Mouse (Mus musculus) forebrain, embryonic 11.5 days (tissue): ENCODE results near the gene Clcn6. TPM values are rescaled to one million over a fixed set of nuclear protein-coding genes. Genes with fewer than 3 reads are reported as not detected.
A peak's percentile ranks its signal among the peaks of the same experiment; 100 is the strongest.

Experiments
- ATAC-seq: fragments of 200-750 bp; cut with Nextera tagmentation; replicated peaks from 2 replicates; pipeline ENCODE4 v1.8.0; 2017; ENCODE audit warnings: moderate TSS enrichment; ENCODE audit not compliant: low FRiP score
- DNase-seq: peaks from one replicate; pipeline ENCODE4 v3.0.0-alpha.2; 2017; ENCODE audit warnings: low spot score
- H3K27ac ChIP-seq: fragments of 300-500 bp; sonication (generic); 2 replicates; pipeline ENCODE4 v1.5.1; 2014; ENCODE audit warnings: low read depth, low read length
- H3K27me3 ChIP-seq: fragments of 300-500 bp; sonication (generic); 2 replicates; pipeline ENCODE4 v1.6.1; 2014; ENCODE audit warnings: mild to moderate bottlenecking, low read length, mixed read lengths; ENCODE audit not compliant: control insufficient read depth, insufficient read depth
- H3K36me3 ChIP-seq: fragments of 300-500 bp; sonication (generic); 2 replicates; pipeline ENCODE4 v1.6.1; 2014; ENCODE audit warnings: mild to moderate bottlenecking, low read length, moderate library complexity, mixed read lengths; ENCODE audit not compliant: control insufficient read depth, insufficient read depth
- H3K4me1 ChIP-seq: fragments of 300-500 bp; sonication (generic); replicated peaks from 2 replicates; pipeline ENCODE4 v1.6.1; 2014; ENCODE audit warnings: low read length, mixed read lengths; ENCODE audit not compliant: control insufficient read depth, insufficient read depth
- H3K4me2 ChIP-seq: fragments of 300-500 bp; sonication (generic); 2 replicates; pipeline ENCODE4 v1.6.1; 2014; ENCODE audit warnings: low read depth, mild to moderate bottlenecking, low read length, moderate library complexity, mixed read lengths; ENCODE audit not compliant: severe bottlenecking
- H3K4me3 ChIP-seq: fragments of 300-500 bp; sonication (generic); 2 replicates; pipeline ENCODE4 v1.5.1; 2014; ENCODE audit warnings: low read depth, low read length
- H3K9ac ChIP-seq: fragments of 300-500 bp; sonication (generic); 2 replicates; pipeline ENCODE4 v1.6.1; 2014; ENCODE audit warnings: low read length
- H3K9me3 ChIP-seq: fragments of 300-500 bp; sonication (generic); 2 replicates; pipeline ENCODE4 v1.6.1; 2016; ENCODE audit warnings: low read length, mixed read lengths; ENCODE audit not compliant: control insufficient read depth
- WGBS: fragments of 180-500 bp; shearing (Covaris S2); extraction: QIAGEN DNeasy Blood & Tissue Kit; methylation state at CpG from one replicate; pipeline ENCODE4 v1.1.7; 2014; 5-methylcytosine and 5-hydroxymethylcytosine counted together
- polyA plus RNA-seq: library from polyadenylated mRNA; unstranded; fragments of >200 nt; fragmentation: Nextera tagmentation; extraction: Ambion mirVana; gene quantifications from 2 replicates; pipeline ENCODE4 v1.2.1, GENCODE M21; 2014

The Clcn6 gene
- polyA plus RNA-seq, 1 experiment from 2014 or later = 14.6 TPM

DNA sequence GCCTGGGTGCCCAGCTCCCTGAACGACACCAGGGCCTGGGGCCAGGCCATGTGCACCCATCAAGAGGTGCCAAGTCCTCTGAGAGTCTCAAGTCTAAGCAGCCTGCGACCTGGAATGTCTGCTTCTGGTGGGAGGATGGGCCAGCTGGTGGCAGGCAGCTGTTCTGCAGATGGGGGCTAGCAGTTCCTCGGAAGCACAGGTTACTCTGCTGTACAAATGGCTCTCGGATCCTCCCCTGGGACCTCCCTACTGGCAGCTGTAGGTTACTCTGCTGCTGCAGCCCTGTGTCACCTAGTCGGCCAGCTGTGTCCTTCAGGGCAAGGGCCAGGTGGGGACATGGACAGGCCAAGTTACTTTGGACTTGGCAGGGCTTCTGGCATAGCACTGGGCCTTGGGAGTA, 32.9 kb upstream of the Clcn6 start:
- no peak overlapping the region for H3K27ac ChIP-seq
- H3K4me1 ChIP-seq = no peaks in the 10 kb centered on the region
- no peaks in the 10 kb centered on the region for H3K9me3 ChIP-seq
- H3K36me3 ChIP-seq = no peaks in the 10 kb centered on the region
- H3K9ac ChIP-seq = no peak overlapping the region
- WGBS = 76% methylated on average over 5 of the region's 5 CpGs
- DNase-seq (no peak), ATAC-seq (no peak)
- H3K4me2 ChIP-seq = no peak overlapping the region
- no peaks in the 10 kb centered on the region for H3K27me3 ChIP-seq
- H3K4me3 ChIP-seq = no peak overlapping the region

DNA sequence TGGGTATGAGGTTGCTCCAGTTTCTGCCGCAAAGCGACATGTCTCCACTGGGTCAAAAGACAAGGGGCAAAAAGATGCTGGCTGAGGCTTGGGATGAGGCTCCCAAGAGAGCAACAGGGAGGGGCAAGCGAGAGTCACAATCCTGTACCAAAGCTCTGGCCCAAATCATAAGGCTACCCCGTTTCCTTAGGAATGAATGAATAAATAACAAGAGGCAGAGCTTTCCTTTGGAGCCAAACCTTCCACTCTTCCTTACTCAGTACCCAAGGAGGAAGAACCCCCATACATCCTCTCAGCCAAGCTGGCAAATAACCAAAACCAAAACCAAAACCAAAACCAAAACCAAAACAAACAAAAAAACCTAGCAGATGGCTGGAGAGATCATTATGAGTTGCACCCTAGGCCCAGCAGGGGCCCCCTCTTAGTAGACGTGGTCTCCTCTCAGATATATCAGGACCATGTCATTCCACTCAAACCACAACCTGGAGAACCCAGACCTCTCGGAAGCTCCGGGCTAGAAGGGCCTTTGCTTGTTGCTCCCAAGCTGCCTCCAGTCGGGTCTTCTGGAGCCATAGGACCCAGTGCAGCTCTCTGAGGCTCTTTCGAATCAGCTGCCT, 31.1 kb upstream of the Clcn6 start:
- Histone ChIP-seq H3K9me3 (no peaks in the 10 kb centered on the region), H3K9ac (no peak overlapping the region), H3K36me3 (no peaks in the 10 kb centered on the region), H3K4me2 (no peak overlapping the region), H3K27ac (no peak overlapping the region), H3K4me3 (no peak overlapping the region), H3K4me1 (no peaks in the 10 kb centered on the region), H3K27me3 (no peaks in the 10 kb centered on the region)
- 85% methylated on average over 9 of the region's 9 CpGs for WGBS
- DNase-seq (no peak), ATAC-seq (no peak)

DNA sequence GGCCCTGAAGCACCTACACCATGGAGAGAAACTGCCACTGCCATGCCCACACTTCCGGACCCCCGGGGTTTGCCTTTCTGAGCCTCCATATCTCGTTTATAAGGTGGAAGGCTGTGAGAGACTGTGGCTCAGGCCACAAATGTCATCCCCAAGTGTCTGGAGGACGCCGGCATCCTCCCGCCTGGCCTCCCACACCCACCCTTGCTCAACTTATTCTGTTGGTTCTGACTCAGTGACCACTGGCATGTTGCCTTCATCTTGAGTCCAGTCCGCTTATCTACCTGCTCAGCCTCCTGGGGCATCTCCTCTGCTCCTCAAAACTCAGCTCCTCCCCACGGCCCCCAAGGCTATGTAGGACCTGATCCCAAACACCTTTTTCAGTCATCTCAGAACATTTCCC, 28.7 kb upstream of the Clcn6 start:
- Histone ChIP-seq H3K4me1 (no peaks in the 10 kb centered on the region), H3K9ac (no peak overlapping the region), H3K9me3 (no peaks in the 10 kb centered on the region), H3K4me3 (no peak overlapping the region), H3K27me3 (no peaks in the 10 kb centered on the region), H3K4me2 (no peak overlapping the region), H3K27ac (no peak overlapping the region), H3K36me3 (no peaks in the 10 kb centered on the region)
- no peak for DNase-seq
- 88% methylated on average over 8 of the region's 8 CpGs for WGBS
- no peak for ATAC-seq

DNA sequence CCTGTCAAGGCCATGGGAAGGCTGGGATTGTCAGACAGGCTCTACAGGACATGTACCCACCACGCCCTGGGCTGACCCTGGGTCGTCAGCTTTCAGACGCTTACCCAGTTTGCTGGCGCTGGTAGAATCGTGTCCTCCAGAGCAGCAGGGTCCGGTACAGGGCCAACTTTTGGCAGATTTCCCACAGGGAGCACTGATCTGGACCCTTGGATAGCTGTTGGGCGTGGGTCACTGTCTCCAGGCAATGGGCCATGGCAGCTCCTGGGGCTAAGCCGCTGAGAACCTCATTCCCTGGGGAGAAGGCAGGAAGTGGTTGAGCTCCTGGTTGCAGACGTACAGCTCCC, 27.8 kb upstream of the Clcn6 start:
- WGBS = 66% methylated on average over 9 of the region's 9 CpGs
- no peaks in the 10 kb centered on the region for H3K4me1 ChIP-seq
- no peaks in the 10 kb centered on the region for H3K27me3 ChIP-seq
- H3K36me3 ChIP-seq = no peaks in the 10 kb centered on the region
- H3K9ac ChIP-seq = no peak overlapping the region
- ATAC-seq (no peak), DNase-seq (no peak)
- H3K4me3 ChIP-seq = no peak overlapping the region
- H3K27ac ChIP-seq = no peak overlapping the region
- no peaks in the 10 kb centered on the region for H3K9me3 ChIP-seq
- H3K4me2 ChIP-seq = no peak overlapping the region

DNA sequence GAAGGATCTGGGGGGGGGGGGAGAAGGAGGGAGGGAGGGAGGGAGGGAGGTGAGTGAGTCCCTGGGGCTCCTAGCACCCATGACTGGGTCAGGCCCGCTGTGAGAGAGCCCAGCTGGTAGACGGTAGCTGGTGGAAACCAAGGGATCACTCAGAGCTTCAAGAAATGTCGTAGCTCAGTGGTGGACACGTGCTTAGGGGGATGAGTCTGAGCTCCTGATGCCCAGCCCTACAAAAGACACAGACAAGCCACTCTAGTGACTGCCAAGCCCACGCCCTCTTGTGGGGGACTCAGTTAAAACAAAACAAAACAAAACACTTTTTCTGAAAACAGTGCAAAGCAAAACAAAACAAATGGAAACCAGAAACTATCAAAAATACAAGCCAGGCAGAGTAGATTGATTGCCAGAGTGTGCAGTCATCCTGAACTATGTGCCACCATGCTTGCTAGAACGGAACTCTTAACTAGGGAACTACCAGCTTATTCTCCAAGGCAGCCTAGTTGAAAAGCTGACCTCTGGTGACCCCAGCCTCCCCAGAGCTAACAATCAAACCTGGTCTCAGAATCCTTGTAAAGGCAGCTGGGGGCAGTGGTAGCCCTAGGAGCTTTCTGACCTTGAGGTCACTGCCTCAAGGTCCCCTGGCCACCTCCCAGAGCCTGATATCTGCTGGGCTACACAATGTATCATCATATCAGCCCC, 27.2 kb upstream of the Clcn6 start:
- Histone ChIP-seq H3K4me1 (no peaks in the 10 kb centered on the region), H3K4me3 (no peak overlapping the region), H3K4me2 (no peak overlapping the region), H3K27me3 (no peaks in the 10 kb centered on the region), H3K27ac (no peak overlapping the region), H3K36me3 (no peaks in the 10 kb centered on the region), H3K9me3 (no peaks in the 10 kb centered on the region), H3K9ac (no peak overlapping the region)
- ATAC-seq = no peak
- 40% methylated on average over 6 of the region's 6 CpGs for WGBS
- no peak for DNase-seq

DNA sequence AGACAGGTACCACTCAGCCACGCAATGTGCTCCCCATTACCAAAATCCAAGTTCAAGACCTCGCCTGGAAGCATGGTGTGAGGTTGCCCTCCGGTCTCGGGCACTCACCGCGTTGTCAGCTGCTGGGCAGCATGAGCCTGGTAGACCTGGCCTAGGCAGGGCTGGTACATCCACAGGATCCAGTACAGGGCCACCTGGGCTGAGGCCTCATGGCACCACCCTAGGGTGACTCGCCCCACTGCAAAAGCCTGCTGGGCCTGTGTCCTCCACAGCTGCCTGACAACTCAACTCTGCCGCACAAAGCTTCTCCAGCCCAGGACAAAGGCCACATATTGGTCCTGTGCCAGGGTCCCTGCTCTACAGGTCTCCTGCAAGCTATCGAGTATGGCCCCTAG, 22.5 kb upstream of the Clcn6 start:
- Histone ChIP-seq H3K9me3 (no peaks in the 10 kb centered on the region), H3K36me3 (no peaks in the 10 kb centered on the region; the same call in 1 of the 2 replicates), H3K4me2 (no peak overlapping the region), H3K27ac (no peak overlapping the region), H3K9ac (no peak overlapping the region), H3K4me3 (no peak overlapping the region), H3K27me3 (no peaks in the 10 kb centered on the region), H3K4me1 (no peaks in the 10 kb centered on the region)
- no peak for DNase-seq
- ATAC-seq = no peak
- WGBS = 91% methylated on average over 9 of the region's 9 CpGs

DNA sequence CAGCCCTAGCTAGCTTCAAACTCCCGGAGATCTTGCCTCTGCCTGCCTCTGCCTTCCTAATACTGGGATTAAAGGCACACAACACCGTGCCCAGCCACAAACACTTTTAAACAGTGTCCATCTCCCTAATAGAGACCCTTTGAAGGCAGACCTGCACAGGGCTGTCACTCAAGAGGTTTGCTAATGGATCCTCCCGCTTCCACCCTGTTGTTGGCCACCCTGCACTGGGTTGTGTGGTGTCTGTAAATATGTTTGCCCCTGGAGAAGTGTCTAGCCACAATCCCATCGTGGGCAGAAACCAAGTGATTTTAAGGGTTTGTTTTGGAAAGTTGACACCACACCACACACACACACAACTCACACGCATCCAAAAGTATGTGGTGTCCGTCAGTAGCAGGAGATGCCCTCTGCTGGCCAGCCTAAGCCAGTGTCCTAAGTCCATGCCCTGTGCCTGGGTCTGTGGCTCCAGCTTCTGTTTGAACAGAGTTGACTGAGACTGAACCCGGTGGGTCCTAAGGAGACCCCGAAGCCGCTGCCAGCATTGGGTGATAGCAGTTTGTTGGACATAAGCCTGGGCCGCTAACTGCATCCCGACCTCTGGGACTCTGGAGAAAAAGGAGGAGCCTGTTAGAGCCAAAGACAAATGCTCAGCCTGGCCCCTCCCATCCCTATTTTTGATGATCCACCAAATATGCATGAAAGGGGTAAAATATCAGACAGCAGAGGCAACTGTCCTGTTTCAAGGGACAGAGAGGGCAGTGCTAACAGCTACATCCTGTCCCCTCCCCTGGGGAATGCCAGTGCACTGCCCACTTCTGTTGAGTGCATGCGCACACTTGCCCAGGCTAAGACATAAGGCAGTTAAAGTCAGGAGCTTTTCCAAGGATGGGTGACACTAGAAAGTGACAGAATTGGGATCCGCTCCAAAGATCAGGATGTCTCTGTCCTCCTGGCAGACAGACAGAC, 21.8 kb upstream of the Clcn6 start:
- no peak overlapping the region for H3K9ac ChIP-seq

DNA sequence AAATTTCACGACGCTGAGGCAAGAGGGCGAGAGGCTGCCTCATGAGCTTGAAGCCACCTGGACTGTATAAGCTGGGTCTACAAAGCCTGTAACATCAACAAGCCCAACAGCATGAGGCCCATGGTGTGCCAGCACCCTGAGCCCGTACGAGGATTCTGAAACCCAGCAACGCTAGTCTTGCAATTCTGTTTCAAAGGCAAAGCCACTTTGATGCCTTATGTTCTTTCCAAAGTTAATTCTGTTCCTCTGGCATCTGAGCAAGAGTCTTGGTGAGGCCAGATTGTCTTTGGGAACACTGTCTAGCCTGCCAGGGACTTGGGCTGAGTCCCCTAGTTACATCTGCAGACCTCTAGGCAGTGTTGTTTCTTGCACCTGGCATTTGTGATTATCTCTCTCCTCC, 20.4 kb upstream of the Clcn6 start:
- no peak for ATAC-seq
- Histone ChIP-seq H3K9ac (no peak overlapping the region), H3K27ac (no peak overlapping the region), H3K9me3 (no peaks in the 10 kb centered on the region), H3K4me3 (no peak overlapping the region), H3K4me2 (no peak overlapping the region), H3K36me3 (peaks cover 2% of the 10 kb centered on the region; the same call in 1 of the 2 replicates), H3K27me3 (no peaks in the 10 kb centered on the region), H3K4me1 (no peaks in the 10 kb centered on the region)
- WGBS = 93% methylated on average over 6 of the region's 6 CpGs
- no peak for DNase-seq

More for the DNA sequence above, 21.8 kb upstream of the Clcn6 start:
- H3K4me3 ChIP-seq = no peak overlapping the region
- 51% methylated on average over 13 of the region's 13 CpGs for WGBS
- H3K9me3 ChIP-seq = no peaks in the 10 kb centered on the region
- no peak overlapping the region for H3K27ac ChIP-seq
- H3K4me2 ChIP-seq = no peak overlapping the region
- no peaks in the 10 kb centered on the region for H3K27me3 ChIP-seq
- H3K4me1 ChIP-seq = no peaks in the 10 kb centered on the region
- DNase-seq = no peak
- peak; percentile 56 for ATAC-seq
- H3K36me3 ChIP-seq = peaks cover 2% of the 10 kb centered on the region; the same call in 1 of the 2 replicates
